Mouse (Mus musculus) stomach, postnatal 0 days (tissue): ENCODE data around the gene Rplp2.

ENCODE experiments used
- CTCF ChIP-seq: IDR thresholded peaks from 2 replicates; pipeline ENCODE4 v1.5.1; 2016; ENCODE audit warnings: antibody characterized with exemption, low read depth, mild to moderate bottlenecking, moderate library complexity
- EP300 ChIP-seq: optimal IDR thresholded peaks from 2 replicates; pipeline ENCODE3; 2016; ENCODE audit warnings: antibody characterized with exemption

DNA sequence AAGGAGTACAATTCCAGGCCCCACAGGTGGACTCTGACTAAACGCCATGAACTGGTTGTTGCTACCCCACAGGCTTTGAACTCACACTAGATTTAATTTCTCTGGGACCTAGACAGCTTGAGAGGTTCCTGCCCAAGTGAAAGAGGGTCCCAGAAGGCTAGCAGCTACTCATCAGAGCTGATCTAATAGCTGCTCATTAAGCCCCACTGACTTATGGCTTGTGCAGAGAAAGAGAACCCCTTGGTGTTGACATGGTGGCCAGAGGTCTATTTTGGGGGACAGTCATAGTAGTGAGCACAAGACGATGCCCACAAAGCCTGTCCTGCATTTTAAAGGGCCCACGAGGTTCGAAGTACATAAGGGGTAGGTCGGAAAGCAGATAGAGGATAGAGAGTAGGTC, 27.0 kb downstream of the Rplp2 start:
- no peak for TF ChIP-seq CTCF
- TF ChIP-seq EP300, result no peak
